Mouse (Mus musculus) adrenal gland, adult (tissue): Measurements from ENCODE around the gene Srp68.
"Not testable (repeated sequence)": the region's sequence is repeated elsewhere in the genome, so short reads cannot be mapped to it uniquely, and the experiment has no call there.

Experiments used
- DNase-seq, 2 experiments: peaks; one replicate each; pipeline ENCODE4 v3.0.0; 2022 to 2023; ENCODE audit warnings: low spot score in 1 of 2; ENCODE audit not compliant: inconsistent age in 2 of 2

Srp68 gene

DNA sequence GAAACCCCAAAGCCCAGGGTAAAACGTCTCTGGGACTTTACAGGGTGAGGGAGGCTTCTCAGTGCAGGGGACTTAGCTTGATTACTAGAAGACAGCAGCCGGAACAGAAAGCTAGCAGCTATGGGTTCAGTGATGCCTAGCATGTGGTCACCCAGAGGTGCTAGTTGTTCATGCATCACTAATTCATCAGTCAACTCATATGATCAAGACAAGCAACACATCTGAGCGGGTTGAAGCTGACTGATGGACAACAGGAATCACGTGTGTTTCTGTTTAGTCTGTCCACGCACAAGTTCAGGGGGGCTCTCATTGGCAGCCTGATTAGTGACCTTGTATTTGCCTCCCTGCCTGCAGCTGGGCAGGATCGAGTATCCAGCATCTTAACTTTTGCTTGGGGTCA, 10.0 kb upstream of the Srp68 start:
- no peak for DNase-seq

DNA sequence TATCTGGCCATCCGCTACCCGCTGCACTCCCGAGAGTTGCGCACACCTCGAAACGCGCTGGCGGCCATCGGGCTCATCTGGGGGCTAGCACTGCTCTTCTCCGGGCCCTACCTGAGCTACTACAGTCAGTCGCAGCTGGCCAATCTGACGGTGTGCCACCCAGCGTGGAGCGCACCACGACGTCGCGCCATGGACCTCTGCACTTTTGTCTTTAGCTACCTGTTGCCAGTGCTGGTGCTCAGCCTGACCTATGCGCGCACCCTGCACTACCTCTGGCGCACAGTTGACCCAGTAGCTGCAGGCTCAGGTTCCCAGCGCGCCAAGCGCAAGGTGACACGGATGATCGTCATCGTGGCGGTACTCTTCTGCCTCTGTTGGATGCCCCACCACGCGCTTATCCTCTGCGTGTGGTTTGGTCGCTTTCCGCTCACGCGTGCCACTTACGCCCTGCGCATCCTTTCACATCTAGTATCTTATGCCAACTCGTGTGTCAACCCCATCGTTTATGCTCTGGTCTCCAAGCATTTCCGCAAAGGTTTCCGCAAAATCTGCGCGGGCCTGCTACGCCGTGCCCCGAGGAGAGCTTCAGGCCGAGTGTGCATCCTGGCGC, 9.0 kb upstream of the Srp68 start:
- DNase-seq: no peak

DNA sequence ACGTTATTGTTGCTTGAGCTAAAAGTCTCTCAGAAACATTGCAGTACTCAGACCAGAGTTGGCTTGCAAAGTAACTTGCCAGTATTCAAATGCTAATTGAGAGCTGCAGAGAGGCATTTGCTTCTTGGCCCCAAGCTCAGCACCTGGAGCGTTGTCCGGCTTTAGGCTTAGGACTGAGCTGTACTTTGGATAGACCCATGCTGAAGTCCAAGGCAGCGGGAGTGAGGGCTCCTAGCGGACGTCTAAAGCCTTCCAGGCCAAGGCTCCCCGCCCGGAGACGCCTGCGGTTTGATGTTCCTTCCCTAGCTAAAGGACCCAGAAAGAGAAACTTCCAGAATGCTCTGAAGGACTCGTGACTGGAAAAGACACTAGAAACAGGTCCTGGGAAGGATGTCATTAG, 8.1 kb upstream of the Srp68 start:
- no peak for DNase-seq

DNA sequence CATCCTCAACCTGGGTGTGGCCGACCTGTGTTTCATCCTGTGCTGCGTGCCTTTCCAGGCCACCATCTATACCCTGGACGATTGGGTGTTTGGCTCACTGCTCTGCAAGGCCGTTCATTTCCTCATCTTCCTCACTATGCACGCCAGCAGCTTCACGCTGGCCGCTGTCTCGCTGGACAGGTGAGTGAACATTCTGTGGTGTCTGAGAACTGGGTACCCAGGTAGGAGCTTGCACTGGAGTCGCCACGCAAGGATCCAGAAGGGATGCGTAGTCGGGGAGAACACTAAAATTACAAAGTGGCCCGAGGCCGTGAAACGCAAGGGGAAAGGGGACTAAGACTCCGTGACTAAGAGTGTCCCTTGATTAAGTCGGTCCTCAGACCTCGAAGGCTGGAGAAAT, 7.7 kb upstream of the Srp68 start:
- DNase-seq: no peak

- no peak for DNase-seq
Measured at GRCm38 (mm10) chr11:116280751-116281663, 7.0 kb upstream of the Srp68 start, which contains the start of gene Galr2. TSS of gene Galr2 (plus strand) at chr11:116280939.

DNA sequence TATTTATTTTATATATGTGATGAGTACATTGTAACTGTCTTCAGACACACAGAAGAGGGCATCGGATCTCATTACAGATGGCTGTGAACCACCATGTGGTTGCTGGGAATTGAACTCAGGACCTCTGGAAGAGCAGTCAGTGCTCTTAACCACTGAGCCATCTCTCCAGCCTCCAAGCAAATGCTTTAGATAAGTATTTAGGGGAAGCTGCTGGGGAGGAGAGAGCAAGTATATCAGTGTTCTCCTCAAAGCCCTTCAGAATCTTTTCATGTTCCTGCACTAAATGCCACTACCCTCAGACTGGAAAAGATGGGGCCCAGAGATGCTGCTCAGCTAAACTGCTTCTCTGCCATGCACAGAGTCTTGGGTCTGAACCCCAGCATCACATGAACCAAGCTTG, 3.2 kb upstream of the Srp68 start:
- not testable (repeated sequence) for DNase-seq

GRCm38 (mm10) chr11:116273469-116274044, 460 bp downstream of the Srp68 start:
- DNase-seq: no peak

- no peak for DNase-seq
Measured at GRCm38 (mm10) chr11:116272589-116273468, 1.2 kb downstream of the Srp68 start.

- DNase-seq: no peak
Measured at GRCm38 (mm10) chr11:116269560-116269959, 4.5 kb downstream of the Srp68 start.

- DNase-seq: no peak
Measured at GRCm38 (mm10) chr11:116268313-116268712, 5.7 kb downstream of the Srp68 start.

DNA sequence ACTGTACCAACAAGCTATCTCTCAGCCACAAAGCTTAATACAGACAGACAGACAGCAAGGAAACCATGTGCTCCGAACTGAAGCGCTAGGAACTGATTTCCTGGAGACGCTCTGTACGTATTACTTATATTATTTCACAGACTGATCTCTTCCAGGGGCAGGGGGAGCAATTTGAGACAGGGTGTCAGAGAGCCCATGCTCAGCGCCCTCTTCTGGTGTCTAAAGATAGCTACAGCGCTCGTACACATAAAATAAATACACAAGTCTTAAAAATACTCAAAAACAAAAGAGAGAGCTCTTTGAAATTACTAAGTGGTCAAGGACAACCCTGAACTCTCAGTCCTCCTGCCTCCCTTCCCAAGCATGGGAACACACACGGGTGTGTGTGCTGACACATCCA, 6.4 kb downstream of the Srp68 start:
- DNase-seq: no peak

DNA sequence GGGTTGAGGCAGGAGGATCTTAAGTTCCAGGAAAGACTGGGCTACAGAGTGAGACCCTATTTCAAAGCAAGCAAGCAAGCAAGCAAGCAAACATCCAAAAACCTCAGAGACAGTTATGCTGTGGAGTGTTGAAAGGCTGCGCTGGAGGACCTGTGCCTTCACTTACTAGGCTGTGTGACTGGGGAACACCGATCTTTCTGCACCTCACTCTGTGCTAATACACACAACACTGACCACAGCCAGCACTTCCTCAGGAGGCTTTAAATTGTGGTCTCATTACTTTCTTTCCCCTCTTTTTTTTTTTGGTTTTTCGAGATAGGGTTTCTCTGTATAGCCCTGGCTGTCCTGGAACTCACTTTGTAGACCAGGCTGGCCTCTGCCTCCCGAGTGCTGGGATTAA, 8.2 kb downstream of the Srp68 start:
- DNase-seq: no peak

GRCm38 (mm10) chr11:116265352-116265751, 8.7 kb downstream of the Srp68 start:
- DNase-seq: no peak

DNA sequence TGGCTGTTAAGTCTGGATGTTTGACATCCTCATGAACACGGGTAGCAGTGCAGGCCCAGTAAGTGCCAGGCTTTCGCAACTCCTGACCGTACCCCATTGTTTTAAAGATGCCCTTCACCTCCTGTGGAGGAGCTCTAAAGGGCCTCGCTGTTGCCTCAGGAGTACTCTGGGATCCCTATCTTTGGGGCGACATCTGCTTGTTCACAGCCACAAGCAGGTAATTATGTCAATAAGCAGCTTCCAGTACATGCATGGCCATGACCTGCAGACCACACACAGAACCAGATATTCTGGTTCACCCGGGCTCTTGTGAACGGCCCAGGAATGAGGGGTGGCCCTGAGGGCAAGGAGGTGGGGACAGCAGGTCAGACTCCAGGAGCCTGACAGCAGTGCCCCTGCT, 13.8 kb downstream of the Srp68 start:
- DNase-seq: no peak

- no peak for DNase-seq
Measured at GRCm38 (mm10) chr11:116259461-116259860, 14.6 kb downstream of the Srp68 start.

DNA sequence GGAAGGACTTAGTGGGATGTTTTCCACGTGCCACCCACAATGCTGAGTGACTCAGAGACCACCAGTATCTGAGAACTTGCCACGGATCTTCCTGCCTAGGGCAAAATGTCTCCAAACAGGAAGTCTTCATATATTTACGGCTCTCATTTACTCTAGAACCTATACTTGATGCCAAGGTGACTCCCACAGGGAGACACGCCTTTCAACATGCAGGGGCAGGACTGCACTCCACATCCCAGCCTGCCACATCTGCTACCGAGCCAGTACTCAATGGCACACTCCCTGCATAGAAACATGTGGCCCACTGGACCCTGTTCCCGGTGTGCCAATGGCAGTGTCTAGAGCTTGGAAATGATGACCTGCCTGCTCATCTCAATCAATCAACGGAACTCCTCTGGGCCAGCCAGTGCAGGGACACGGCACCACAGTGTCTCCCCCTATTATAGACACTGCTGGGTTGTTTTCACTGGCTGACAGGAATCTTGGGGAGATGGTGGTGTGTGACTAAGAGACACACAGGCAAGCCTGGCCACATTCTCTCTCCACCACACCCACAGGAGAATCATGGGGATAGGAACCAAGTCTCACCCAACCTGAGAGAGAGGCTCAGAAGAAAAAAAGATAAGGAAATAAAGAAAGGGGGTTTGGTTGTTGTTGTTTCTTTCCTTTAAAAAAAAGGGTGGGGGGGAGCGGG, 17.9 kb downstream of the Srp68 start:
- no peak for DNase-seq

DNA sequence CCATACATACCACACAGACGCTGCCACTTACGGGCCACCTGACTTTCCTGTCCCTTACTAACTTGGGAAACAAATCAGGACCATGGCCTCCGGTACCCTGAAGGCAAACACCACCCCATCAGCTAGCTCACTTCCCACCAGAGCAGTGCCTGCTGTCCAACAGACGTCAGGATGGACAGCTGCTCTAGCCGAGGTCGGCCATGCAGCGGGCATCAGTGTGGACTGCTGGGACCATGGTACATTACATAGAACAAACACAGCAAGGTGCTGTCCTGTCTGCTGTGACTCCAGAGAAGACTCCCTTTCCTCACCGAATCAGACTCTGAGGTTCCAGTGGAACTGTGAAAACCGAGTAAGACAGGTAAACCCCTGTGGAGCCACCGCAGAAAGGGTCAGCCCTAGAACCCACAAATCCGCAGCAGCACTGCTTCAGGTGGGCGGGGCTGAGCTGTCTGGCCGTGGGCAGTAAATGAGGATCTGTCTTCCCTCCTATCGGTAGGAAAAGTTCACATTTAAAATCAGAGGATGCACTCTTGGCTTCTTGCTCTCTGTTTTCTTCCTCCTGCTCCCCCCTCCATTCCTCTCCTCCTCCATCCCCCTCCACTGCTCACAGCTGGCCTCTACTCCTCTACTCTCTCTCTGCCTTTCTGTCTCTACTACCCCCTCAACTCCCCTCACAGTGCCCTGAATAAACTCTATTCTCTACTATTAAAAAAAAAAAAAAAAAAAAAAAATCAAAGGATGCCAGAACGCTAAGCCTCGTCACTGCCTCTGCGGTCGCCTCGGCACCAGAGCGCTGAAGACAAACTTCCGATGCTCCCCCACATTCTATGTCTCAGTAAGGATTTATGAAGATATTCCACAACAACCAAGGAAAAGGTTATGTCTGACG, 18.7 kb downstream of the Srp68 start:
- no peak for DNase-seq

DNA sequence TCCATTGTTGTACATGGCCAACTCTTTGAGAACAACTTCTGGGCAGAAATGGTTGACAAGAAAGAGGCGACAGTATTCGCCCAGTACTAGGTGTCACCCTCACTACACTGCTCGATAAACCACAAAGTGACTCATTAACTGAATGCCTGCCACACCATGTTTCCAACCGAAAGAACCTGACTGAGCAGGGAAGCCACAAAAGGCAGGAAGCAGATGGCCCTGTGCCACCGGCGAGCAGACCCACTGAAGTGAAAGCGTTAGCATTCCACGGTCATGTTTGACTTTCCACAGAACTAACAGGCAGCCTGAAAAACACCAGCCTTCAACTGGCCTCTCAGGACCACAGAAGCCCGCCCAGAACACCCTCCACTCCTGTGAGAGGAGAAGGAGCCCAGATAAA, 19.4 kb downstream of the Srp68 start:
- no peak for DNase-seq

GRCm38 (mm10) chr11:116253076-116253600, 20.9 kb downstream of the Srp68 start:
- no peak for DNase-seq
